Mouse (Mus musculus) adrenal gland, adult 8-10 months (tissue): ENCODE results near the gene Gm156. TPM values are rescaled to one million over a fixed set of nuclear protein-coding genes. Genes with fewer than 3 reads are reported as not detected.
"Not testable (repeated sequence)": the region's sequence is repeated elsewhere in the genome, so short reads cannot be mapped to it uniquely, and the experiment has no call there.

ENCODE experiments used
- DNase-seq: peaks from one replicate; pipeline ENCODE4 v3.0.0; 2022
- total RNA-seq, 4 experiments: library from RNA; stranded (reverse); gene quantifications; 2 replicates each; pipeline ENCODE4 v1.2.4; 2022

Gene Gm156
- total RNA-seq: not detected

- DNase-seq: not testable (repeated sequence)
Observed at GRCm38 (mm10) chr6:129784170-129784569, at the start of gene Gm156. Gene Gm156 (minus strand): TSS chr6:129784270.

- DNase-seq: no peak
Observed at GRCm38 (mm10) chr6:129825559-129825958, 41.5 kb upstream of the Gm156 start.

DNA sequence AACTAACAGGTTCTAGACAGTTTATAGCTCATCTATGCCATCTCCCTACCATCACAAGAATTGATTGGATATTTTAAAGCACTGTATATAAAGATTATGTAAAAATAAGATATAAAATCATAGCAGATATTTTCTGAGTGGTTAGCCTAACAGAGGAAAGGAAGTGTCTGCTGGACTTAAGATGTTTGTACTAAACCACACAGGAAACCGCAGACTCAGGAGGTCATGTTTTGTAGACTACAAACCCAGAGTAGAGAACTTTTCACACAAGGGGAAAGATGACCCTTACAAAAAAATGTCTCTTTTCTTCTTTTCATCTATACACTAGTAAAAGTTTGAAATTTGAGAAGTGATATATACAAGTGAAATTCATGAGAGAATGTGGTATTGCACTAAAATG is 39.9 kb upstream of the Gm156 start:
- DNase-seq: no peak

DNA sequence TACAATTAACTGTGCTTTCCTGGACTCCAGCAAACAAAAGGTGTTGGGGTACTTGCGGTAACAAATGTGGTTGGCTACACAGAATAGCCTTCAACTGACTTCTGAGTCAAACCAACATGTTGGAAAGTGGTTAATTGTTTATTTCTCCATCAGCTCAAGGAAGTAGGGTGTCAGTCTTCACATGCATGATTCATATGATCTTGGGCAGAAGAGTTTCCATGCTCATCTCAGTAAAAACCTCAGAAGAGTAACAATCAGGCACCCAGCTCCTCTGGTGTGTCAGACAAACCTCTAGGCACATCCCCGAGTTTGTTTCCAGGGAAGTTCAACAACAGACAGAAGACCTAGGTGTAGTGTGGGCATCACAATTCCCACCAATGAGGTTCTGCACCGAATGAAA is 33.7 kb upstream of the Gm156 start:
- no peak for DNase-seq

GRCm38 (mm10) chr6:129747654-129748032 is 36.4 kb downstream of the Gm156 start:
- DNase-seq: no peak

DNA sequence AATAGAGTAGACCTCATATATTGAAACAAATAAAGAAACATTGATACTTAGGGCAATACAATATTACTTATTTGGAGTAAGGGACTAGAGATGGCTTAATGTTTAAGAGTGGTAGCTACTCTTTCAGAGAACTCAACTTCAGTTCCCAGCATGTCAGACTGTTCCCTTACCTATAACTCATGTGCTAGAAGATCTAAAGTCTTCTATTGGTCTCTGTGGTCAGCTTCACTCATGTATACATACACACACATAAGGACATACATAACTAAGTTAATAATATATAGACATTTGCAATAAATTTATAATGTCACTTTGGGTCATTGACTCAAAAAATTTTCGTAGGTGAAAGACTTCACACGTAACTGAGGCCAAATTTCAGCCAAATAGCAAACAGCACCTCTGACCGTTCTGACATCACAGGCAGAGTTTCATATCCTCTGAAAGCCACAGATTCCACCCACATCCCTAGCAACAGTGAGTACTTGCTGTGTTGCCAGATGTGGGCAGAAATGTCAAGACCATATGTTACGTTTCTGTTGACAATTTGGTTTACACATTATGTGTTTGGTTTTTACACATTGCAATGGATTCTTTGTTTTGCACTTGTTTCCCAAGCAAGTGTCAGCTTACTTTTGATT is 36.9 kb downstream of the Gm156 start:
- no peak for DNase-seq

- no peak for DNase-seq
Observed at GRCm38 (mm10) chr6:129746151-129746550, 37.9 kb downstream of the Gm156 start.

DNA sequence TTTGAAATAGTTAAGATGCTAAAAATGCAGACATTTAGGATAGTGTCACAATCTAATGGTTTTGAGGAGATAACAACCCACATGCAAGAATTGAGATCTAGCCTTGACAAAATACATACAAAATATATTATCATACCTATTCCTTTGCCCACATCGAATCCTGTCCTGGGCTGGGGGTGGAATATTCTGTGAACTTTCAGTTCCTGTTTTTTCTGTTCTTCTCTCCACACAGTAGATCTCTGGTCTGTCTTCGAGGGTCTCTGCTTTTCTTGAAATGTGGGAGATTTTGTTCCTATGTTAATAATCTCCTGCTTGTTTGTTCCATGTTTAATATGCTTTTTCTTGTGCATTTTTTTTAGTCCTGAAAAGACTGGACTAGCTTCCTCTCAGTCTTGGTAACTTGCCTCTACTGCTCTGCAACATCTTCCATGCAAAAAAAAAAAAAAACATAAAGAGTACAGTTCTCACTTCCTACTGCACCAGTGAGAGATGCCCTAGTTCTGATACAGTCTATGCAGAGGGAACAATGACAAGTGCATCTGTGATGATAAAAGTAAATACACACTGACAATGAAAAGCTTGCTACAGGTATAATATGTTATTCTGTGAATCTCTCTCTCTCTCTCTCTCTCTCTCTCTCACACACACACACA is 43.9 kb downstream of the Gm156 start, which contains the start of gene Klri2:
Gene Klri2 (minus strand): TSS at position 416 of the 653 bp plus-strand sequence.
- DNase-seq: no peak

DNA sequence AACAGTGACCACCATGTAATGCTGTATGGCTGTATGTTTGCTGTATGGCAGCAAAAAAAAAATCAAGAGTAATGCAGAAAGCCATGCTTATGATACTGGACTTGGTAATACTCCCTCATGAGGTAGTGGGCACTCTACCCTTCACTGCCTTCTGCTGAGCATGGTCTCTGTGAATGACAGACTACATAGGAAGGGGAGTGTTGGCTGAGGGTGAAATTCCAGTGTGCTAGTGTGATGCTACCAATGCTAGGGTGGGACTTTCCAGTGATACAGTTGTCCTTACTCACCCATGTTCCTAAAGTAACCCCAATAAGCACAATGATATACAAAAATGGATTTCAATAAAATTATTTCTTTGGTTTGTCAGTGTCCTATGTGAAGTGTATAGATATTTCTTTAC is 47.7 kb downstream of the Gm156 start:
- no peak for DNase-seq

- DNase-seq: no peak
Observed at GRCm38 (mm10) chr6:129727237-129727636, 56.8 kb downstream of the Gm156 start.

DNA sequence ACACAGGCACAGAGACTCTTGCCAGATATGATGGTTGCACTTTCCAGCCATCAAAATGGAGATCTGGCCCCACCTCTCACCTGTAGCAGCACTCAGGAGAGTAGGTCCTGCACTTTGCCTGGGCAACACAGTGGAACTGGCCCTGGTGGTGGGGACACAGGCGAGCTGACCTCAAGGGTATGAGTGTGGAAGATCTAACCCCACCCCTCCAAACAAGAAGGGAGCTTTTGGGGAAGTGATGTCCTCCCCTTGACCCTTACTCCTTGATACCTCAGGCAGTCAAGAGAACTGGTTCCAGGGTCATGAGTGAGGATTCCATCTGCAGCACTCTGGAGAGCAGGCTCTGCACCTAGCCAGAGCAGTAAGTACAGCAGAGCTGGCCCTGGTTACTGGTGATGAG is 62.7 kb downstream of the Gm156 start:
- no peak for DNase-seq

GRCm38 (mm10) chr6:129720487-129720886 is 63.6 kb downstream of the Gm156 start:
- DNase-seq: no peak

DNA sequence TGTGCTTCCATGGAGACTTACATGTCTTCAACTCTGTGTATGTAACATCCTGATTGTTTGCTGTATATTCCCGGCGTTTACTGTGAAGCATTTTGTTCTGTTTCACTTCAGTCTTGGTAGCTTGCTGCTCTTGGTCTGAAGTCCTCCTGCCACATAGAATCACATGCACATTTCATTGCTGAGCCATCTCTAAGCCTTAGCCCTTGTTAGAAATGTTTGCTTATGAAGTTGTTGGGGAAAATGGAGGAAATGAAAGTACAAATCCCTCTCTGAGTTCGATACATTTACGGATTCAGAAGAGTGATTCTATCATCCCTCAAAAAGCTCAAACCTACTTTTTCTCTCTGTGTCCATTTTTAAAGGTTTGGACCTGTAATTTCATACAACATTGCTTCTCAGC is 67.0 kb downstream of the Gm156 start, which contains the start of gene Klri1:
Gene Klri1 (minus strand): TSS at position 101 of the 400 bp plus-strand sequence.
- DNase-seq: no peak

Other genes starting within 250 kb of the Gm156 start
- gene Klre1, start 206.4 kb downstream of the Gm156 start, total RNA-seq: under 1 TPM in 2 of 4 experiments, not detected in 2; 0.22 to 0.44 TPM
- under 1 TPM in 3 of 4 experiments, not detected in 1; 0.46 to 0.68 (median 0.67) TPM for gene Klrd1, start 192.5 kb downstream of the Gm156 start, total RNA-seq
- gene Klrk1, start 160.4 kb downstream of the Gm156 start, total RNA-seq: 1 to 10 TPM in 2 of 4 experiments, under 1 TPM in 2; 0.31 to 1.6 (median 1.0) TPM
- not detected for gene Klrc3, start 140.9 kb downstream of the Gm156 start, total RNA-seq
- gene Klrc2, start 123.6 kb downstream of the Gm156 start, total RNA-seq: under 1 TPM in 1 of 4 experiments, not detected in 3; 0.31 TPM
- under 1 TPM; 0.14 to 0.49 (median 0.25) TPM for gene Klrc1, start 105.3 kb downstream of the Gm156 start, total RNA-seq
- gene Klri1, start 67.1 kb downstream of the Gm156 start, total RNA-seq: not detected
- gene Klri2, start 43.8 kb downstream of the Gm156 start, total RNA-seq: under 1 TPM; 0.08 to 0.24 (median 0.16) TPM
- gene Gm17631, start 78.4 kb upstream of the Gm156 start, total RNA-seq: not detected
- gene Klra17, start 92.4 kb upstream of the Gm156 start, total RNA-seq: under 1 TPM in 1 of 4 experiments, not detected in 3; 0.24 TPM
- not detected for gene Klra5, start 133.4 kb upstream of the Gm156 start, total RNA-seq
- gene Klra6, start 242.7 kb upstream of the Gm156 start, total RNA-seq: under 1 TPM in 1 of 4 experiments, not detected in 3; 0.27 TPM